Mouse (Mus musculus) hindbrain, embryonic 12.5 days (tissue): ENCODE measurements around the gene Rapgef6. TPM values are rescaled to one million over a fixed set of nuclear protein-coding genes. Genes with fewer than 3 reads are reported as not detected.

Experiments
- ATAC-seq: fragments of 200-750 bp; cut with Nextera tagmentation; 2 replicates; pipeline ENCODE4 v1.8.0; 2017; ENCODE audit warnings: moderate TSS enrichment; ENCODE audit not compliant: low FRiP score
- H3K27ac ChIP-seq: fragments of 300-500 bp; sonication (generic); 2 replicates; pipeline ENCODE4 v1.5.1; 2016; ENCODE audit warnings: mild to moderate bottlenecking
- H3K27me3 ChIP-seq: fragments of 300-500 bp; sonication (generic); 2 replicates; pipeline ENCODE4 v1.6.1; 2016; ENCODE audit warnings: mild to moderate bottlenecking
- H3K36me3 ChIP-seq: fragments of 300-500 bp; sonication (generic); 2 replicates; pipeline ENCODE4 v1.6.1; 2016; ENCODE audit warnings: mild to moderate bottlenecking
- H3K4me1 ChIP-seq: fragments of 300-500 bp; sonication (generic); 2 replicates; pipeline ENCODE4 v1.6.1; 2016
- H3K4me2 ChIP-seq: fragments of 300-500 bp; sonication (generic); replicated peaks from 2 replicates; pipeline ENCODE4 v1.6.1; 2016; ENCODE audit warnings: mild to moderate bottlenecking
- H3K4me3 ChIP-seq: fragments of 300-500 bp; sonication (generic); 2 replicates; pipeline ENCODE4 v1.5.1; 2016; ENCODE audit warnings: mild to moderate bottlenecking
- H3K9ac ChIP-seq: fragments of 300-500 bp; sonication (generic); 2 replicates; pipeline ENCODE4 v1.6.1; 2016; ENCODE audit warnings: mild to moderate bottlenecking, moderate library complexity
- H3K9me3 ChIP-seq: fragments of 300-500 bp; sonication (generic); replicated peaks from 2 replicates; pipeline ENCODE4 v1.6.1; 2016; ENCODE audit warnings: mild to moderate bottlenecking
- WGBS: fragments of 180-500 bp; shearing (Covaris S2); methylation state at CpG from one replicate; pipeline ENCODE4 v1.1.7; 2016; 5-methylcytosine and 5-hydroxymethylcytosine counted together
- microRNA-seq: library from miRNA; unstranded; fragments of <30 nt; microRNA quantifications from one replicate; pipeline ENCODE4, GENCODE M21; 2017
- polyA plus RNA-seq: library from polyadenylated mRNA; unstranded; fragments of >200 nt; fragmentation: Nextera tagmentation; extraction: Ambion mirVana; gene quantifications from 2 replicates; pipeline ENCODE4 v1.2.1, GENCODE M21; 2016

Rapgef6 gene
- polyA plus RNA-seq, 1 experiment from 2014 or later: 38.6 TPM

GRCm38 (mm10) chr11:54728371-54728770 lies 205.7 kb downstream of the Rapgef6 start:
- ATAC-seq: no peak
- WGBS: 89% methylated on average over 2 of the region's 2 CpGs
- H3K36me3 ChIP-seq: peaks cover 23% of the 10 kb centered on the region

GRCm38 (mm10) chr11:54729311-54729710 lies 206.7 kb downstream of the Rapgef6 start:
- Histone ChIP-seq H3K4me3 (no peak overlapping the region), H3K36me3 (peaks cover 22% of the 10 kb centered on the region), H3K27me3 (no peaks in the 10 kb centered on the region), H3K9me3 (no peaks in the 10 kb centered on the region), H3K4me2 (no peak overlapping the region), H3K9ac (no peak overlapping the region), H3K4me1 (peaks cover 14% of the 10 kb centered on the region; the same call in 1 of the 2 replicates), H3K27ac (no peak overlapping the region)
- 96% methylated on average over 3 of the region's 3 CpGs for WGBS
- no peak for ATAC-seq

More at GRCm38 (mm10) chr11:54728371-54728770, 205.7 kb downstream of the Rapgef6 start:
- Histone ChIP-seq H3K27me3 (no peaks in the 10 kb centered on the region), H3K4me2 (no peak overlapping the region), H3K4me3 (no peak overlapping the region), H3K9ac (no peak overlapping the region), H3K27ac (no peak overlapping the region), H3K4me1 (peaks cover 15% of the 10 kb centered on the region; the same call in 1 of the 2 replicates), H3K9me3 (no peaks in the 10 kb centered on the region)

GRCm38 (mm10) chr11:54730931-54731330 lies 208.3 kb downstream of the Rapgef6 start:
- ATAC-seq: no peak
- Histone ChIP-seq H3K36me3 (peaks cover 26% of the 10 kb centered on the region), H3K4me3 (no peak overlapping the region), H3K27ac (no peak overlapping the region), H3K27me3 (no peaks in the 10 kb centered on the region), H3K9ac (no peak overlapping the region), H3K9me3 (no peaks in the 10 kb centered on the region), H3K4me2 (no peak overlapping the region), H3K4me1 (0 out of 2 replicates have a peak, but pooled peaks cover 6% of the 10 kb centered on the region)
- WGBS: 91% methylated on average over 5 of the region's 5 CpGs

GRCm38 (mm10) chr11:54731367-54731766 lies 208.7 kb downstream of the Rapgef6 start:
- WGBS: 88% methylated on average over 7 of the region's 7 CpGs
- H3K4me2 ChIP-seq: no peak overlapping the region
- no peaks in the 10 kb centered on the region for H3K9me3 ChIP-seq
- H3K9ac ChIP-seq: no peak overlapping the region
- H3K4me1 ChIP-seq: 0 out of 2 replicates have a peak, but pooled peaks cover 4% of the 10 kb centered on the region
- no peaks in the 10 kb centered on the region for H3K27me3 ChIP-seq
- peaks cover 23% of the 10 kb centered on the region for H3K36me3 ChIP-seq
- H3K4me3 ChIP-seq: no peak overlapping the region
- no peak for ATAC-seq
- H3K27ac ChIP-seq: no peak overlapping the region

GRCm38 (mm10) chr11:54733546-54733945 lies 210.9 kb downstream of the Rapgef6 start:
- Histone ChIP-seq H3K9me3 (no peaks in the 10 kb centered on the region), H3K4me1 (no peaks in the 10 kb centered on the region), H3K27ac (peak overlapping the region; percentile 19; the same call in 1 of the 2 replicates), H3K27me3 (no peaks in the 10 kb centered on the region), H3K36me3 (peaks cover 17% of the 10 kb centered on the region), H3K4me2 (no peak overlapping the region), H3K9ac (no peak overlapping the region), H3K4me3 (no peak overlapping the region)
- WGBS: 70% methylated on average over 7 of the region's 7 CpGs
- no peak for ATAC-seq

GRCm38 (mm10) chr11:54735114-54735513 lies 212.5 kb downstream of the Rapgef6 start:
- no peak for ATAC-seq
- Histone ChIP-seq H3K27me3 (no peaks in the 10 kb centered on the region), H3K4me2 (no peak overlapping the region), H3K9me3 (no peaks in the 10 kb centered on the region), H3K36me3 (peaks cover 30% of the 10 kb centered on the region), H3K9ac (no peak overlapping the region), H3K27ac (no peak overlapping the region), H3K4me1 (no peaks in the 10 kb centered on the region), H3K4me3 (no peak overlapping the region)
- WGBS: 95% methylated on average over 1 of the region's 1 CpGs

- 90% methylated on average over 5 of the region's 5 CpGs for WGBS
- H3K9me3 ChIP-seq: no peaks in the 10 kb centered on the region
- H3K36me3 ChIP-seq: peaks cover 33% of the 10 kb centered on the region
Measured at GRCm38 (mm10) chr11:54736903-54737302, 214.3 kb downstream of the Rapgef6 start.

GRCm38 (mm10) chr11:54739012-54739750 lies 216.5 kb downstream of the Rapgef6 start:
- no peak for ATAC-seq
- Histone ChIP-seq H3K4me2 (no peak overlapping the region), H3K27ac (no peak overlapping the region), H3K4me3 (no peak overlapping the region), H3K9me3 (no peaks in the 10 kb centered on the region), H3K4me1 (no peaks in the 10 kb centered on the region), H3K9ac (no peak overlapping the region), H3K36me3 (peaks cover 37% of the 10 kb centered on the region), H3K27me3 (no peaks in the 10 kb centered on the region)
- 94% methylated on average over 4 of the region's 4 CpGs for WGBS

More at GRCm38 (mm10) chr11:54736903-54737302, 214.3 kb downstream of the Rapgef6 start:
- Histone ChIP-seq H3K9ac (no peak overlapping the region), H3K4me3 (no peak overlapping the region), H3K4me1 (no peaks in the 10 kb centered on the region), H3K27ac (no peak overlapping the region), H3K27me3 (no peaks in the 10 kb centered on the region), H3K4me2 (no peak overlapping the region)
- no peak for ATAC-seq

- ATAC-seq: no peak
- Histone ChIP-seq H3K4me1 (no peaks in the 10 kb centered on the region), H3K36me3 (peaks cover 29% of the 10 kb centered on the region), H3K27me3 (no peaks in the 10 kb centered on the region), H3K4me2 (no peak overlapping the region), H3K4me3 (no peak overlapping the region), H3K9ac (no peak overlapping the region), H3K9me3 (no peaks in the 10 kb centered on the region), H3K27ac (no peak overlapping the region)
- WGBS: 93% methylated on average over 2 of the region's 2 CpGs
Measured at GRCm38 (mm10) chr11:54741330-54741729, 218.7 kb downstream of the Rapgef6 start.

GRCm38 (mm10) chr11:54744231-54744630 lies 221.6 kb downstream of the Rapgef6 start:
- no peak overlapping the region for H3K4me3 ChIP-seq
- no peaks in the 10 kb centered on the region for H3K4me1 ChIP-seq
- no peaks in the 10 kb centered on the region for H3K27me3 ChIP-seq
- no peak overlapping the region for H3K27ac ChIP-seq
- peaks cover 27% of the 10 kb centered on the region for H3K36me3 ChIP-seq
- no peak overlapping the region for H3K4me2 ChIP-seq
- WGBS: 89% methylated on average over 1 of the region's 1 CpGs
- H3K9me3 ChIP-seq: no peaks in the 10 kb centered on the region
- ATAC-seq: no peak
- H3K9ac ChIP-seq: no peak overlapping the region

Small RNA genes lying within 50 kb of the gene (microRNA-seq; reads per million reads assigned to microRNA genes)
- not detected for gene Gm26116

Other genes starting within 250 kb of the Rapgef6 start
- 23.4 and 30.0 TPM in 2 replicates for gene Acsl6, start 219.0 kb upstream of the Rapgef6 start, polyA plus RNA-seq
- not detected in 2 replicates for gene Meikin, start 152.2 kb upstream of the Rapgef6 start, polyA plus RNA-seq
- gene Fnip1, start 84.6 kb upstream of the Rapgef6 start, polyA plus RNA-seq: 12.1 and 13.2 TPM in 2 replicates